Mouse (Mus musculus) skeletal muscle tissue, adult 2 months (tissue): Measurements from ENCODE around the gene Gm32742.

ENCODE experiments used
- DNase-seq: peaks from one replicate; pipeline ENCODE4 v3.0.0-alpha.2; 2012; ENCODE audit warnings: low read depth, low spot score

Gene Gm32742

GRCm38 (mm10) chr9:51165312-51166180 lies at the start of gene Gm32742:
Gm32742 (minus strand) TSS chr9:51165517.
- no peak for DNase-seq

GRCm38 (mm10) chr9:51213729-51214237 lies 48.5 kb upstream of the Gm32742 start:
- no peak for DNase-seq

- peak; percentile 24 for DNase-seq
Measured at GRCm38 (mm10) chr9:51213023-51213728, 47.9 kb upstream of the Gm32742 start, which contains the start of gene Pou2af1. Pou2af1 (plus strand) TSS chr9:51213708.

- DNase-seq: no peak
Measured at GRCm38 (mm10) chr9:51211191-51211590, 45.9 kb upstream of the Gm32742 start.

GRCm38 (mm10) chr9:51208974-51209332 lies 43.6 kb upstream of the Gm32742 start:
- no peak for DNase-seq

- DNase-seq: no peak
Measured at GRCm38 (mm10) chr9:51194790-51195189, 29.5 kb upstream of the Gm32742 start.

- DNase-seq: no peak
Measured at GRCm38 (mm10) chr9:51190655-51191054, 25.3 kb upstream of the Gm32742 start.

GRCm38 (mm10) chr9:51185871-51186270 lies 20.6 kb upstream of the Gm32742 start:
- DNase-seq: no peak

- DNase-seq: no peak
Measured at GRCm38 (mm10) chr9:51185386-51185785, 20.1 kb upstream of the Gm32742 start.

- DNase-seq: no peak
Measured at GRCm38 (mm10) chr9:51182716-51183710, 17.7 kb upstream of the Gm32742 start.

- DNase-seq: peak; percentile 19
Measured at GRCm38 (mm10) chr9:51180621-51181020, 15.3 kb upstream of the Gm32742 start.

- no peak for DNase-seq
Measured at GRCm38 (mm10) chr9:51178297-51178696, 13.0 kb upstream of the Gm32742 start.

GRCm38 (mm10) chr9:51175722-51176121 lies 10.4 kb upstream of the Gm32742 start:
- DNase-seq: no peak

GRCm38 (mm10) chr9:51174890-51175464 lies 9.7 kb upstream of the Gm32742 start:
- no peak for DNase-seq

GRCm38 (mm10) chr9:51170298-51170697 lies 5.0 kb upstream of the Gm32742 start:
- no peak for DNase-seq

GRCm38 (mm10) chr9:51169133-51169532 lies 3.8 kb upstream of the Gm32742 start:
- DNase-seq: no peak

GRCm38 (mm10) chr9:51168698-51169097 lies 3.4 kb upstream of the Gm32742 start:
- DNase-seq: no peak

GRCm38 (mm10) chr9:51167954-51168353 lies 2.6 kb upstream of the Gm32742 start:
- DNase-seq: no peak

- no peak for DNase-seq
Measured at GRCm38 (mm10) chr9:51163989-51164388, 1.3 kb downstream of the Gm32742 start.

GRCm38 (mm10) chr9:51161771-51162388 lies 3.4 kb downstream of the Gm32742 start:
- peak; percentile 71 for DNase-seq
